Mouse (Mus musculus): Measurements from ENCODE around the gene Olfm4.

GRCm38 (mm10) chr14:80026078-80026477 is 42.2 kb downstream of the Olfm4 start:
- no peak for TF ChIP-seq CTCF (IDR thresholded peaks at IDR 0.05; ENCODE audit: insufficient read depth, low read length)
- no peak for TF ChIP-seq POLR2A (IDR thresholded peaks at IDR 0.05; ENCODE audit: borderline replicate concordance, extremely low read depth, low read depth, low read length)

All from lung, adult 2 months (tissue).